Comparison of ENCODE assay signal across 10 mouse cellular contexts in the genomic region with DNA sequence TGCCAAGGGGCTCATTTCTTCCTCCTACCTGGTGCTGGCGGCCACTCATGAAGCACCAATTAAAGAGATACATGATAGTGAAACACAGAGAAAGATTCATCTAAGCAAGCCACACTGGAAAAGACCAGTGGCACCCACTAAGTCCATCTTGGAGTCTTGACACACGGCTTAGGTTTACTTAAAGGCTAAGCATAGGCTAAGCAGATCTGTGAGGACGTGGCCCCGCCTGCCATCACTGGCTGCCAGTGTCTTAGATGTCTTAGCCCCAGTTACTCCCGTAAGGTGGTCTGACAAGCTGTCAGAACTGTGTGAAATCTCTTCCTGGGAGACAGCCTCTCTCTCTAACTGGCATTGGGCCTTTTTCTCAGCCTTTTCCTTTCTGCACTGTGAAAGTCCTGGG.
"Had no signal": no experiment of that assay in that cellular context is flagged by ENCODE, and none has a peak within 500 bp of the region (broad histone marks: within the 10 kb centered on the region; RNA-seq: fewer than 3 reads in every experiment).

No protein-coding gene starts in this region.

- H3K4me2 ChIP-seq: neural tube, embryonic 12.5 days; neural tube, embryonic 13.5 days; neural tube, embryonic 15.5 days; stomach, embryonic 15.5 days had no signal

- H3K9ac ChIP-seq: neural tube, embryonic 12.5 days; neural tube, embryonic 13.5 days; neural tube, embryonic 15.5 days; stomach, embryonic 15.5 days had no signal

- DNase-seq: right cerebral cortex, adult 18-20 months; right cerebral cortex, postnatal 14 days; right cerebral cortex, postnatal 25 days; right cerebral cortex, postnatal 4 days; thymus, adult 18-20 months had no signal

- H3K4me3 ChIP-seq: neural tube, embryonic 12.5 days; neural tube, embryonic 13.5 days; neural tube, embryonic 15.5 days; stomach, embryonic 15.5 days had no signal

- H3K27ac ChIP-seq: neural tube, embryonic 12.5 days; neural tube, embryonic 13.5 days; neural tube, embryonic 15.5 days; stomach, embryonic 15.5 days; stomach, postnatal 0 days had no signal

- H3K36me3 ChIP-seq: neural tube, embryonic 12.5 days; neural tube, embryonic 13.5 days; neural tube, embryonic 15.5 days; stomach, embryonic 15.5 days had no signal

- H3K9me3 ChIP-seq: neural tube, embryonic 12.5 days; neural tube, embryonic 13.5 days; neural tube, embryonic 15.5 days; stomach, embryonic 15.5 days had no signal

- H3K27me3 ChIP-seq: neural tube, embryonic 12.5 days; stomach, embryonic 15.5 days had no signal
